Mouse (Mus musculus) intestine, postnatal 0 days (tissue): Measurements from ENCODE around the gene Lmnb2. TPM values are rescaled to one million over a fixed set of nuclear protein-coding genes. Genes with fewer than 3 reads are reported as not detected.

Experiments
- ATAC-seq: fragments of 200-750 bp; cut with Nextera tagmentation; 2 replicates; pipeline ENCODE4 v1.8.0; 2017; ENCODE audit warnings: mild to moderate bottlenecking, moderate TSS enrichment, moderate library complexity
- H3K27ac ChIP-seq: fragments of 300-500 bp; sonication (generic); 2 replicates; pipeline ENCODE4 v1.5.1; 2014; ENCODE audit warnings: mild to moderate bottlenecking, low read depth, low read length, moderate library complexity
- H3K27me3 ChIP-seq: fragments of 300-500 bp; sonication (generic); replicated peaks from 2 replicates; pipeline ENCODE4 v1.6.1; 2014; ENCODE audit warnings: low read length, mixed read lengths; ENCODE audit not compliant: control insufficient read depth, insufficient read depth
- H3K36me3 ChIP-seq: fragments of 300-500 bp; sonication (generic); 2 replicates; pipeline ENCODE4 v1.6.1; 2014; ENCODE audit warnings: mild to moderate bottlenecking, moderate library complexity; ENCODE audit not compliant: control insufficient read depth, insufficient read depth
- H3K4me1 ChIP-seq: fragments of 300-500 bp; sonication (generic); replicated peaks from 2 replicates; pipeline ENCODE4 v1.6.1; 2014; ENCODE audit warnings: antibody characterized with exemption, low read length, mixed read lengths; ENCODE audit not compliant: control insufficient read depth, insufficient read depth
- H3K4me2 ChIP-seq: fragments of 300-500 bp; sonication (generic); replicated peaks from 2 replicates; pipeline ENCODE4 v1.6.1; 2014; ENCODE audit warnings: low read depth, mild to moderate bottlenecking, moderate library complexity
- H3K4me3 ChIP-seq: fragments of 300-500 bp; sonication (generic); 2 replicates; pipeline ENCODE4 v1.5.1; 2014; ENCODE audit warnings: low read depth, low read length
- H3K9ac ChIP-seq: fragments of 300-500 bp; sonication (generic); 2 replicates; pipeline ENCODE4 v1.6.1; 2014; ENCODE audit warnings: mild to moderate bottlenecking, low read depth, low read length
- H3K9me3 ChIP-seq: fragments of 300-500 bp; sonication (generic); 2 replicates; pipeline ENCODE4 v1.6.1; 2016; ENCODE audit warnings: mixed run types; ENCODE audit not compliant: control insufficient read depth
- CTCF ChIP-seq: sonication (generic); IDR thresholded peaks from 2 replicates; pipeline ENCODE4 v1.5.1; 2016; ENCODE audit warnings: low read depth, mild to moderate bottlenecking, control low read depth, antibody characterized with exemption, moderate library complexity
- WGBS: fragments of 180-500 bp; shearing (Covaris S2); extraction: QIAGEN DNeasy Blood & Tissue Kit; methylation state at CpG from one replicate; pipeline ENCODE4 v1.1.7; 2014; 5-methylcytosine and 5-hydroxymethylcytosine counted together
- polyA plus RNA-seq: library from polyadenylated mRNA; unstranded; fragments of >200 nt; fragmentation: Nextera tagmentation; extraction: Ambion mirVana; gene quantifications from 2 replicates; pipeline ENCODE4 v1.2.1, GENCODE M21; 2015

The Lmnb2 gene
- polyA plus RNA-seq, 1 experiment from 2014 or later: 12.9 TPM

GRCm38 (mm10) chr10:80962051-80962472 lies 44.0 kb upstream of the Lmnb2 start:
- no peak overlapping the region for H3K9ac ChIP-seq
- ATAC-seq: no peak; the same call in 1 of the 2 replicates
- H3K9me3 ChIP-seq: no peaks in the 10 kb centered on the region
- H3K4me2 ChIP-seq: no peak overlapping the region
- no peaks in the 10 kb centered on the region for H3K36me3 ChIP-seq
- WGBS: 45% methylated on average over 10 of the region's 10 CpGs
- H3K27me3 ChIP-seq: no peaks in the 10 kb centered on the region
- peak overlapping the region; percentile 57; the same call in 1 of the 2 replicates for H3K27ac ChIP-seq
- H3K4me1 ChIP-seq: 0 out of 2 replicates have a peak, but pooled peaks cover 3% of the 10 kb centered on the region
- TF ChIP-seq CTCF: no peak
- H3K4me3 ChIP-seq: no peak overlapping the region

- Histone ChIP-seq H3K36me3 (no peaks in the 10 kb centered on the region), H3K4me1 (0 out of 2 replicates have a peak, but pooled peaks cover 3% of the 10 kb centered on the region), H3K4me2 (peak overlapping the region; percentile 35; the same call in 1 of the 2 replicates), H3K9me3 (no peaks in the 10 kb centered on the region), H3K9ac (no peak overlapping the region), H3K27me3 (no peaks in the 10 kb centered on the region), H3K4me3 (no peak overlapping the region), H3K27ac (peak overlapping the region; percentile 57)
- ATAC-seq: peak; percentile 26; the same call in 1 of the 2 replicates
- WGBS: 17% methylated on average over 16 of the region's 16 CpGs
- TF ChIP-seq CTCF: peak; percentile 63
Observed at GRCm38 (mm10) chr10:80960551-80961508, 42.8 kb upstream of the Lmnb2 start.

- Histone ChIP-seq H3K27me3 (no peaks in the 10 kb centered on the region), H3K9me3 (no peaks in the 10 kb centered on the region), H3K4me1 (0 out of 2 replicates have a peak, but pooled peaks cover 5% of the 10 kb centered on the region), H3K4me2 (no peak overlapping the region), H3K4me3 (no peak overlapping the region), H3K9ac (no peak overlapping the region), H3K27ac (no peak overlapping the region), H3K36me3 (no peaks in the 10 kb centered on the region)
- no peak for TF ChIP-seq CTCF
- ATAC-seq: no peak
- WGBS: 85% methylated on average over 5 of the region's 5 CpGs
Observed at GRCm38 (mm10) chr10:80958979-80959637, 41.1 kb upstream of the Lmnb2 start.

- Histone ChIP-seq H3K27ac (no peak overlapping the region), H3K4me2 (no peak overlapping the region), H3K27me3 (no peaks in the 10 kb centered on the region), H3K4me1 (0 out of 2 replicates have a peak, but pooled peaks cover 2% of the 10 kb centered on the region), H3K4me3 (no peak overlapping the region), H3K36me3 (no peaks in the 10 kb centered on the region), H3K9ac (no peak overlapping the region), H3K9me3 (no peaks in the 10 kb centered on the region)
- TF ChIP-seq CTCF: peak; percentile 33
- WGBS: 79% methylated on average over 4 of the region's 4 CpGs
- no peak for ATAC-seq
Observed at GRCm38 (mm10) chr10:80957791-80958190, 39.7 kb upstream of the Lmnb2 start.

- Histone ChIP-seq H3K36me3 (no peaks in the 10 kb centered on the region), H3K4me1 (0 out of 2 replicates have a peak, but pooled peaks cover 2% of the 10 kb centered on the region), H3K4me2 (no peak overlapping the region), H3K27me3 (no peaks in the 10 kb centered on the region), H3K4me3 (no peak overlapping the region), H3K9ac (no peak overlapping the region), H3K27ac (no peak overlapping the region), H3K9me3 (no peaks in the 10 kb centered on the region)
- no peak for TF ChIP-seq CTCF
- 75% methylated on average over 6 of the region's 6 CpGs for WGBS
- no peak for ATAC-seq
Observed at GRCm38 (mm10) chr10:80956901-80957300, 38.9 kb upstream of the Lmnb2 start.

- H3K4me1 ChIP-seq: 0 out of 2 replicates have a peak, but pooled peaks cover 2% of the 10 kb centered on the region
- H3K4me2 ChIP-seq: no peak overlapping the region
- H3K27ac ChIP-seq: no peak overlapping the region
- WGBS: 93% methylated on average over 8 of the region's 8 CpGs
- H3K4me3 ChIP-seq: no peak overlapping the region
- H3K27me3 ChIP-seq: no peaks in the 10 kb centered on the region
- no peak for TF ChIP-seq CTCF
- ATAC-seq: no peak
- no peaks in the 10 kb centered on the region for H3K36me3 ChIP-seq
- no peaks in the 10 kb centered on the region for H3K9me3 ChIP-seq
- H3K9ac ChIP-seq: no peak overlapping the region
Observed at GRCm38 (mm10) chr10:80956385-80956784, 38.3 kb upstream of the Lmnb2 start.
